In genomic region chr4:109089999-109090398, GRCm38 (mm10) we compare ENCODE assay signal across 13 mouse cellular contexts.
DNase-seq lines count a peak whose midpoint lies in the region; ATAC-seq and TF ChIP-seq lines count a peak whose summit lies in the region.
"Had no signal": no experiment of that assay in that cellular context is flagged by ENCODE, and none has a peak within 500 bp of the region (broad histone marks: within the 10 kb centered on the region; RNA-seq: fewer than 3 reads in every experiment).

No protein-coding gene starts in this region.

- intact Hi-C loops in gastrocnemius, postnatal 36 days (cut with DNase I): no loop called here

- H3K27me3 ChIP-seq in lung, postnatal 0 days (replicated peaks; ENCODE audit: insufficient read depth, low read length): no peaks in the 10 kb centered on the region
- no peaks in the 10 kb centered on the region for H3K27me3 ChIP-seq in liver, embryonic 16.5 days (ENCODE audit: control insufficient read depth, insufficient read depth, low read depth, low read length)
- H3K27me3 ChIP-seq: kidney, embryonic 15.5 days; limb, embryonic 13.5 days; midbrain, embryonic 13.5 days had no signal

- no peak overlapping the region for H3K4me3 ChIP-seq in lung, postnatal 0 days (ENCODE audit: low read depth, low read length)
- no peak overlapping the region for H3K4me3 ChIP-seq in liver, embryonic 16.5 days (ENCODE audit: low read depth, low read length)
- H3K4me3 ChIP-seq: kidney, embryonic 15.5 days; limb, embryonic 13.5 days; midbrain, embryonic 13.5 days had no signal

- no peaks in the 10 kb centered on the region for H3K9me3 ChIP-seq in lung, postnatal 0 days (ENCODE audit: low read length)
- H3K9me3 ChIP-seq in liver, embryonic 16.5 days (replicated peaks; ENCODE audit: control insufficient read depth, low read length): no peaks in the 10 kb centered on the region
- H3K9me3 ChIP-seq: kidney, embryonic 15.5 days; limb, embryonic 13.5 days; midbrain, embryonic 13.5 days had no signal

- no peak for TF ChIP-seq CTCF in lung, postnatal 0 days (IDR thresholded peaks at IDR 0.05)

- 0 out of 2 replicates have a peak overlapping the region, but pooled peaks have one; percentile 20 for H3K27ac ChIP-seq in lung, postnatal 0 days (ENCODE audit: low read length)
- H3K27ac ChIP-seq in liver, embryonic 16.5 days (ENCODE audit: low read length): no peak overlapping the region
- H3K27ac ChIP-seq: kidney, embryonic 15.5 days; limb, embryonic 13.5 days; midbrain, embryonic 13.5 days had no signal

- no peak overlapping the region for H3K9ac ChIP-seq in lung, postnatal 0 days (replicated peaks; ENCODE audit: low read depth)
- no peak overlapping the region for H3K9ac ChIP-seq in liver, embryonic 16.5 days (ENCODE audit: low read depth, low read length)
- H3K9ac ChIP-seq: kidney, embryonic 15.5 days; limb, embryonic 13.5 days; midbrain, embryonic 13.5 days had no signal

- H3K36me3 ChIP-seq in lung, postnatal 0 days (ENCODE audit: insufficient read depth, low read length): no peaks in the 10 kb centered on the region; the same call in 1 of the 2 replicates
- no peaks in the 10 kb centered on the region; the same call in 1 of the 2 replicates for H3K36me3 ChIP-seq in liver, embryonic 16.5 days (ENCODE audit: control insufficient read depth, insufficient read depth)

- H3K4me2 ChIP-seq in lung, postnatal 0 days (replicated peaks; ENCODE audit: low read depth, low read length): no peak overlapping the region
- H3K4me2 ChIP-seq in liver, embryonic 16.5 days (ENCODE audit: low read depth, low read length): no peak overlapping the region
- H3K4me2 ChIP-seq: kidney, embryonic 15.5 days; limb, embryonic 13.5 days; midbrain, embryonic 13.5 days had no signal

- 17% methylated on average over 6 of the region's 6 CpGs for WGBS in lung, postnatal 0 days
- 33% methylated on average over 6 of the region's 6 CpGs for whole genome bisulfite sequencing in liver, embryonic 16.5 days (ENCODE audit: insufficient replicate concordance)

- H3K4me1 ChIP-seq in lung, postnatal 0 days (ENCODE audit: insufficient read depth, low read depth, low read length): peaks cover 12% of the 10 kb centered on the region; the same call in 1 of the 2 replicates
- peaks cover 9% of the 10 kb centered on the region for H3K4me1 ChIP-seq in liver, embryonic 16.5 days (ENCODE audit: control insufficient read depth, low read depth, low read length)
- H3K4me1 ChIP-seq: kidney, embryonic 15.5 days; limb, embryonic 13.5 days; midbrain, embryonic 13.5 days had no signal

- no peak for TF ChIP-seq EP300 in lung, postnatal 0 days (IDR thresholded peaks at IDR 0.05)

- ATAC-seq in lung, postnatal 0 days: peak; percentile 41
- ATAC-seq in liver, embryonic 16.5 days (ENCODE audit: low read depth): peak; percentile 68
- ATAC-seq: midbrain, embryonic 13.5 days had no signal

- DNase-seq in gastrocnemius, adult 18-20 months (ENCODE audit: low spot score): peak; percentile 28
- no peak for DNase-seq in gastrocnemius, postnatal 36 days
- DNase-seq in lung, postnatal 0 days (ENCODE audit: low spot score): peak; percentile 31
- no peak for DNase-seq in lung, postnatal 25 days (ENCODE audit: low spot score)
- peak; percentile 46 for DNase-seq in c-Kit-positive CD71-positive TER-119-negative erythroid progenitor cells, embryonic 14.5 days (ENCODE audit: low read depth)
- no peak for DNase-seq in cerebellum, adult 8-10 months
- no peak for DNase-seq in kidney, adult 8-10 months
- DNase-seq: B cell, adult 2 months; cerebellum, postnatal 25 days had no signal

Comparison
In these comparisons a context has a peak if more than half of its experiments do, and no peak if none do; other contexts are left out.
1. DNase-seq: peak in gastrocnemius, adult 18-20 months (single experiment), lung, postnatal 0 days (single experiment) and c-Kit-positive CD71-positive TER-119-negative erythroid progenitor cells, embryonic 14.5 days (single experiment); none in gastrocnemius, postnatal 36 days (0 of 2), lung, postnatal 25 days (single experiment), cerebellum, adult 8-10 months (single experiment) and kidney, adult 8-10 months (0 of 2).